Mouse (Mus musculus) NIH3T3 (cell line): Measurements from ENCODE around the gene Nlrp9b.
A peak's percentile ranks its signal among the peaks of the same experiment; 100 is the strongest.
"Not testable (repeated sequence)": the region's sequence is repeated elsewhere in the genome, so short reads cannot be mapped to it uniquely, and the experiment has no call there.

Experiments
- DNase-seq: peaks from one replicate; pipeline ENCODE4 v3.0.0-alpha.2; 2012; ENCODE audit warnings: low read depth

Gene Nlrp9b

GRCm38 (mm10) chr7:19991165-19991564 lies at the start of gene Nlrp9b:
Gene Nlrp9b, plus strand, starts transcription at chr7:19991465.
- not testable (repeated sequence) for DNase-seq

- no peak for DNase-seq
Observed at GRCm38 (mm10) chr7:19944709-19945108, 46.6 kb upstream of the Nlrp9b start.

GRCm38 (mm10) chr7:19945201-19945600 lies 46.1 kb upstream of the Nlrp9b start:
- no peak for DNase-seq

- no peak for DNase-seq
Observed at GRCm38 (mm10) chr7:19945821-19946515, 45.3 kb upstream of the Nlrp9b start.

- DNase-seq, result no peak
Observed at GRCm38 (mm10) chr7:19948956-19949355, 42.3 kb upstream of the Nlrp9b start.

- no peak for DNase-seq
Observed at GRCm38 (mm10) chr7:19949996-19950395, 41.3 kb upstream of the Nlrp9b start.

- DNase-seq, result no peak
Observed at GRCm38 (mm10) chr7:19950589-19950988, 40.7 kb upstream of the Nlrp9b start, which contains the start of gene Igsf23. Gene Igsf23, minus strand, starts transcription at chr7:19950756.

GRCm38 (mm10) chr7:19952320-19952986 lies 38.8 kb upstream of the Nlrp9b start:
- DNase-seq, result peak; percentile 90

- DNase-seq, result no peak
Observed at GRCm38 (mm10) chr7:19953054-19953453, 38.2 kb upstream of the Nlrp9b start.

GRCm38 (mm10) chr7:19955861-19956260 lies 35.4 kb upstream of the Nlrp9b start:
- DNase-seq, result peak; percentile 30

GRCm38 (mm10) chr7:19956341-19956781 lies 34.9 kb upstream of the Nlrp9b start:
- peak; percentile 98 for DNase-seq

- no peak for DNase-seq
Observed at GRCm38 (mm10) chr7:19962423-19962822, 28.8 kb upstream of the Nlrp9b start.

GRCm38 (mm10) chr7:19964985-19965579 lies 26.2 kb upstream of the Nlrp9b start, which contains the start of gene Ceacam20:
Gene Ceacam20, plus strand, starts transcription at chr7:19965412.
- peak; percentile 52 for DNase-seq

- DNase-seq, result no peak
Observed at GRCm38 (mm10) chr7:19969106-19969505, 22.2 kb upstream of the Nlrp9b start.

- DNase-seq, result no peak
Observed at GRCm38 (mm10) chr7:19969541-19970090, 21.6 kb upstream of the Nlrp9b start.

- no peak for DNase-seq
Observed at GRCm38 (mm10) chr7:19970196-19970595, 21.1 kb upstream of the Nlrp9b start.

- no peak for DNase-seq
Observed at GRCm38 (mm10) chr7:19971516-19971915, 19.7 kb upstream of the Nlrp9b start.

GRCm38 (mm10) chr7:19996721-19997120 lies 5.5 kb downstream of the Nlrp9b start:
- DNase-seq, result not testable (repeated sequence)

- no peak for DNase-seq
Observed at GRCm38 (mm10) chr7:20009987-20010386, 18.7 kb downstream of the Nlrp9b start.

GRCm38 (mm10) chr7:20064100-20064499 lies 72.8 kb downstream of the Nlrp9b start:
- peak; percentile 12 for DNase-seq

GRCm38 (mm10) chr7:20078118-20078517 lies 86.9 kb downstream of the Nlrp9b start:
- DNase-seq, result not testable (repeated sequence)

GRCm38 (mm10) chr7:20099380-20099779 lies 108.1 kb downstream of the Nlrp9b start, which contains the start of gene Vmn1r91:
Gene Vmn1r91, plus strand, starts transcription at chr7:20099680.
- DNase-seq, result not testable (repeated sequence)
